Mouse (Mus musculus) ES-Bruce4 (cell line): ENCODE results near the gene Kri1.

Experiments used
- EP300 ChIP-seq: IDR thresholded peaks from 2 replicates; pipeline ENCODE4 v1.6.1; 2011; ENCODE audit warnings: low read depth, low read length; ENCODE audit not compliant: insufficient read depth
- POLR2A ChIP-seq: IDR thresholded peaks from one replicate; pipeline ENCODE4 v1.8.1; 2011; ENCODE audit warnings: low read length; ENCODE audit not compliant: insufficient read depth

GRCm38 (mm10) chr9:21235341-21235740, 52.4 kb downstream of the Kri1 start:
- no peak for TF ChIP-seq EP300
- no peak for TF ChIP-seq POLR2A
